Mouse (Mus musculus) cerebellum, postnatal 4 days (tissue): ENCODE results near the gene Rbm31y.
"Not testable (repeated sequence)": the region's sequence is repeated elsewhere in the genome, so short reads cannot be mapped to it uniquely, and the experiment has no call there.

Experiments
- DNase-seq, 2 experiments: peaks; one replicate each; pipeline ENCODE4 v3.0.0; 2022; ENCODE audit warnings: low spot score in 2 of 2, mixed read lengths in 1 of 2

Gene Rbm31y

DNA sequence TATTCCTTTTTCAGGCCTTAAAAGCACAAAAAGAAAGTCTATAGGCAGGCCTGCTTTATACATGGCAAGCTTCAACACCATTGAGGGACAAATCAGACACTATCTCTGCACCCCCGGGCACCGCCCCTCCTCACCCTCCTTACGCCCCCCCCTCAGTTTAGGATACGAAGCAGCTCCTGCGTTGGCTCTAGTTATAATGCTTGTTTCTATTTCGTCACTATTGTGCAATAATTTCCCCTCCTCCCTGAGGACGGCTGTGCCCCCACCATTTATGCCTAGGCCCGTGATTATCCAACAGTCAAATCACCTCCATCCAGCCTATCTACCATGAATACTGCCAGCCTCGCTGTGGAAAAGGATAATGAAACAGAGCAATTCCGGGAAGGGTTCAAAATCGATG is at the start of gene Rbm31y:
Gene Rbm31y, plus strand, starts transcription at position 301 of the 400 bp plus-strand sequence.
- DNase-seq = not testable (repeated sequence)
